Mouse (Mus musculus) embryonic facial prominence, embryonic 12.5 days (tissue): ENCODE measurements around the gene Slc5a5. TPM values are rescaled to one million over a fixed set of nuclear protein-coding genes. Genes with fewer than 3 reads are reported as not detected.

Experiments used
- ATAC-seq: fragments of 200-750 bp; cut with Nextera tagmentation; 2 replicates; pipeline ENCODE4 v1.8.0; 2017; ENCODE audit not compliant: insufficient number of reproducible peaks, insufficient read depth, low FRiP score, low TSS enrichment
- H3K27ac ChIP-seq: fragments of 300-500 bp; sonication (generic); 2 replicates; pipeline ENCODE4 v1.5.1; 2016; ENCODE audit warnings: mild to moderate bottlenecking
- H3K27me3 ChIP-seq: fragments of 300-500 bp; sonication (generic); 2 replicates; pipeline ENCODE4 v1.6.1; 2016; ENCODE audit warnings: mild to moderate bottlenecking, moderate library complexity
- H3K36me3 ChIP-seq: fragments of 300-500 bp; sonication (generic); 2 replicates; pipeline ENCODE4 v1.6.1; 2016; ENCODE audit warnings: mild to moderate bottlenecking
- H3K4me1 ChIP-seq: fragments of 300-500 bp; sonication (generic); 2 replicates; pipeline ENCODE4 v1.6.1; 2016
- H3K4me2 ChIP-seq: fragments of 300-500 bp; sonication (generic); replicated peaks from 2 replicates; pipeline ENCODE4 v1.6.1; 2016; ENCODE audit warnings: mild to moderate bottlenecking, moderate library complexity
- H3K4me3 ChIP-seq: fragments of 300-500 bp; sonication (generic); 2 replicates; pipeline ENCODE4 v1.5.1; 2016; ENCODE audit warnings: mild to moderate bottlenecking
- H3K9ac ChIP-seq: fragments of 300-500 bp; sonication (generic); 2 replicates; pipeline ENCODE4 v1.6.1; 2016; ENCODE audit warnings: mild to moderate bottlenecking, moderate library complexity
- H3K9me3 ChIP-seq: fragments of 300-500 bp; sonication (generic); 2 replicates; pipeline ENCODE4 v1.6.1; 2016; ENCODE audit warnings: mild to moderate bottlenecking, moderate library complexity
- WGBS: fragments of 180-500 bp; shearing (Covaris S2); methylation state at CpG from one replicate; pipeline ENCODE4 v1.1.7; 2016; 5-methylcytosine and 5-hydroxymethylcytosine counted together
- polyA plus RNA-seq: library from polyadenylated mRNA; unstranded; fragments of >200 nt; fragmentation: Nextera tagmentation; extraction: Ambion mirVana; gene quantifications from 2 replicates; pipeline ENCODE4 v1.2.1, GENCODE M21; 2016

Slc5a5 gene
- polyA plus RNA-seq, 1 experiment from 2014 or later, result 0.20 TPM

DNA sequence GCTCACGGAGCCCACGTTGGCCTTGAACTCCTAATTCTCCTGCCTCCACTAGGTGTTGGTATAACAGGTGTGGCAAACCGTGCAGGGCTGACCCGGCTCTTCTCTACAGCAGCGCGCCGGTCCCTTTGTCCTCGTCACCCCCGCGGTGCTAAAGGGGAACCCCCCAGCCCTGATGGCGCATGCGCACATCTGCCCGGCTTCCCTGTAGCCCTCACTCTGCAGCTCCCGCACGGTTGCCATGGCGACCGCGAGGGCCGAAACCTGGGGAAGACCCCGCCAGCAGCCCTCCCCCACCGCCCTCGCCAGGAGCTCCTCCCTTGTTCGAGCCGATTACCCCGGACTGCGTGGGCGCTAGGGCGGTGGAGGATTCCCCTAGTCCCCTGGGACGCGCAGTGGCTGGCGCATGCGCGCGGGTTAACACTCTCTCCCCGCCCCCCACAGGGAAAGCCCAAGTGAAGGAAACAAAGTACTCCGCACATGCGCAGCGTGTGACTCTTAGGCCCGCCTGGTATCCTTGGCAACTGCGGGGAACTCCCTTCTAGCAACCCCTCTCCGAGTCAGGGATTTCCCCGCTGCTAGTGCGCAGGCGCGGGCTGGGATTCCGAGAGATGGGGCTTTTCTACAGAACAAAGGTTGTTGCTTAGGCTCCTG lies 27.1 kb downstream of the Slc5a5 start:
- Histone ChIP-seq H3K4me3 (peak overlapping the region; percentile 45), H3K36me3 (0 out of 2 replicates have a peak, but pooled peaks cover 6% of the 10 kb centered on the region), H3K4me1 (peaks cover 54% of the 10 kb centered on the region), H3K4me2 (peak overlapping the region; percentile 92), H3K9me3 (no peaks in the 10 kb centered on the region), H3K9ac (peak overlapping the region; percentile 60), H3K27me3 (peaks cover 22% of the 10 kb centered on the region), H3K27ac (peak overlapping the region; percentile 90)
- ATAC-seq, result peak; percentile 83
- under 1% methylated on average over 46 of the region's 46 CpGs for WGBS

DNA sequence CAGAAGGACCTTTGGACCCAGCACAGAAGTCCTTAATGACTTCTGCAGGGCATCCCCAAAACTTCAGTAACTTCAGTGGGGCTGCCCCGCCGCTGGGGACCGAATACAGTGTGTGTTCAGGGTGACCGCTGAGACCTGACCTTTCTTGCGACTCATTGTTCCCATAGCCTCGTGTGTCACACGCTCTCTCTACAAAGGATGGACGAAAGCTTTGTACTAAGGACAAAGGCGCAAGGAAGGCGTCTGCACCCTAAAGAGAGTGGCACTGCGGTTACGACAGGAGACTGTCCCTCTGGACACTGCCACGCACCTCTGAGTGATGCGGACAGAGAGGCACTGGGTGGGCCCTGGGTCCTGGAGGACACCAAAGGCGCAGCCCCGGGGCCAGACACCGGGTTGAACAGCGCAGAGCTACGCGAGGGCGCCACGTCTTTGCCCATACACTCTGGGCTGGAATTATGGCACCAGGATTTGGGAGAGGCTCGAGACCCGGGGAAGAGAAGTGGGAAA lies 27.8 kb downstream of the Slc5a5 start:
- WGBS, result 1% methylated on average over 24 of the region's 24 CpGs
- no peak for ATAC-seq
- Histone ChIP-seq H3K9me3 (no peaks in the 10 kb centered on the region), H3K4me1 (peaks cover 54% of the 10 kb centered on the region), H3K27ac (peak overlapping the region; percentile 90), H3K4me2 (peak overlapping the region; percentile 92), H3K9ac (peak overlapping the region; percentile 60), H3K4me3 (peak overlapping the region; percentile 45), H3K27me3 (peaks cover 22% of the 10 kb centered on the region), H3K36me3 (0 out of 2 replicates have a peak, but pooled peaks cover 6% of the 10 kb centered on the region)

GRCm38 (mm10) chr8:70863956-70864711 lies 28.4 kb downstream of the Slc5a5 start:
- Histone ChIP-seq H3K27ac (peak overlapping the region; percentile 90), H3K4me1 (peaks cover 51% of the 10 kb centered on the region), H3K4me3 (peak overlapping the region; percentile 45), H3K27me3 (peaks cover 22% of the 10 kb centered on the region), H3K36me3 (0 out of 2 replicates have a peak, but pooled peaks cover 6% of the 10 kb centered on the region), H3K9ac (peak overlapping the region; percentile 61), H3K4me2 (peak overlapping the region; percentile 92), H3K9me3 (no peaks in the 10 kb centered on the region)
- no peak for ATAC-seq
- 2% methylated on average over 44 of the region's 46 CpGs for WGBS

GRCm38 (mm10) chr8:70862824-70863641 lies 29.5 kb downstream of the Slc5a5 start, which contains the start of gene Kcnn1:
TSS of gene Kcnn1 (minus strand) at chr8:70863258.
- Histone ChIP-seq H3K27me3 (peaks cover 22% of the 10 kb centered on the region), H3K9me3 (no peaks in the 10 kb centered on the region), H3K4me3 (peak within 1 kb of the TSS; percentile 45), H3K4me2 (peak within 1 kb of the TSS; percentile 92), H3K27ac (peak within 1 kb of the TSS; percentile 90), H3K36me3 (0 out of 2 replicates have a peak, but pooled peaks cover 3% of the 10 kb centered on the region), H3K9ac (peak within 1 kb of the TSS; percentile 61), H3K4me1 (peaks cover 41% of the 10 kb centered on the region)
- under 1% methylated on average over 55 of the region's 55 CpGs for WGBS
- no peak for ATAC-seq

GRCm38 (mm10) chr8:70857516-70857915 lies 35.0 kb downstream of the Slc5a5 start:
- 2% methylated on average over 4 of the region's 4 CpGs for WGBS
- Histone ChIP-seq H3K4me3 (no peak overlapping the region), H3K27ac (0 out of 2 replicates have a peak overlapping the region, but pooled peaks have one; percentile 26), H3K9ac (0 out of 2 replicates have a peak overlapping the region, but pooled peaks have one; percentile 15), H3K27me3 (peaks cover 14% of the 10 kb centered on the region), H3K9me3 (no peaks in the 10 kb centered on the region), H3K4me1 (peaks cover 22% of the 10 kb centered on the region), H3K4me2 (peak overlapping the region; percentile 91; the same call in 1 of the 2 replicates), H3K36me3 (no peaks in the 10 kb centered on the region)
- ATAC-seq, result no peak

GRCm38 (mm10) chr8:70856541-70857197 lies 35.9 kb downstream of the Slc5a5 start:
- Histone ChIP-seq H3K4me3 (peak overlapping the region; percentile 47), H3K27me3 (peaks cover 5% of the 10 kb centered on the region), H3K9ac (peak overlapping the region; percentile 48), H3K9me3 (no peaks in the 10 kb centered on the region), H3K4me1 (peaks cover 17% of the 10 kb centered on the region), H3K36me3 (no peaks in the 10 kb centered on the region), H3K4me2 (peak overlapping the region; percentile 91), H3K27ac (no peak overlapping the region)
- ATAC-seq, result peak; percentile 49; the same call in 1 of the 2 replicates
- WGBS, result 6% methylated on average over 33 of the region's 33 CpGs

DNA sequence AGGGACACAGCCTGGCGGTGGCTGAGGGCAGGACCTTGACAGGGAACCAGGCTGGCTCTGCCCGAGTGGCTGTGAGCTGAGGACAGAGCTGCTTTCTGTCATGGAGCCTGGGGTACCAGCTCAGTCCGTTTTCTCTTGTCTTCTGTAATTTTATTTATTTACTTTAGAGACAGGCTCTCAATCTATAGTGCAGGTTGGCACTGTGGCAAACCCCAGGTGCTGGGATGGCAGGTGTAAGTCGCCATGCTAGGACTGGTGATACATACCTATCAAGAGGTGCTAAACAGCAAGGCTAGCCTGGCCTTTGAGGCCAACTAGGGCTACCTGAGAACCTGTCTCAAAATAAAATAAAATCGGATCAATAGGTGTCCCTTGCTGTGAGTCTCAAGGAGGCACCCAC lies 36.5 kb downstream of the Slc5a5 start:
- no peak for ATAC-seq
- Histone ChIP-seq H3K4me2 (no peak overlapping the region; the same call in 1 of the 2 replicates), H3K4me1 (peaks cover 17% of the 10 kb centered on the region), H3K36me3 (no peaks in the 10 kb centered on the region), H3K27ac (no peak overlapping the region), H3K27me3 (no peaks in the 10 kb centered on the region; the same call in 1 of the 2 replicates), H3K9ac (peak overlapping the region; percentile 48; the same call in 1 of the 2 replicates), H3K4me3 (peak overlapping the region; percentile 47; the same call in 1 of the 2 replicates), H3K9me3 (no peaks in the 10 kb centered on the region)
- 69% methylated on average over 5 of the region's 5 CpGs for WGBS

- Histone ChIP-seq H3K4me3 (no peak overlapping the region), H3K36me3 (no peaks in the 10 kb centered on the region), H3K27ac (no peak overlapping the region), H3K27me3 (no peaks in the 10 kb centered on the region; the same call in 1 of the 2 replicates), H3K9me3 (no peaks in the 10 kb centered on the region), H3K4me1 (peaks cover 17% of the 10 kb centered on the region), H3K4me2 (no peak overlapping the region), H3K9ac (no peak overlapping the region)
- whole genome bisulfite sequencing, result 83% methylated on average over 2 of the region's 2 CpGs
- no peak for ATAC-seq
Observed at GRCm38 (mm10) chr8:70853863-70854262, 38.7 kb downstream of the Slc5a5 start.

- H3K27ac ChIP-seq, result no peak overlapping the region
- no peak overlapping the region for H3K4me2 ChIP-seq
- no peaks in the 10 kb centered on the region for H3K36me3 ChIP-seq
- H3K27me3 ChIP-seq, result no peaks in the 10 kb centered on the region; the same call in 1 of the 2 replicates
- no peaks in the 10 kb centered on the region for H3K9me3 ChIP-seq
- H3K4me1 ChIP-seq, result peaks cover 12% of the 10 kb centered on the region
- ATAC-seq, result no peak
- H3K9ac ChIP-seq, result no peak overlapping the region
- 90% methylated on average over 41 of the region's 41 CpGs for WGBS
- no peak overlapping the region for H3K4me3 ChIP-seq
Observed at GRCm38 (mm10) chr8:70852595-70853231, 39.8 kb downstream of the Slc5a5 start.

DNA sequence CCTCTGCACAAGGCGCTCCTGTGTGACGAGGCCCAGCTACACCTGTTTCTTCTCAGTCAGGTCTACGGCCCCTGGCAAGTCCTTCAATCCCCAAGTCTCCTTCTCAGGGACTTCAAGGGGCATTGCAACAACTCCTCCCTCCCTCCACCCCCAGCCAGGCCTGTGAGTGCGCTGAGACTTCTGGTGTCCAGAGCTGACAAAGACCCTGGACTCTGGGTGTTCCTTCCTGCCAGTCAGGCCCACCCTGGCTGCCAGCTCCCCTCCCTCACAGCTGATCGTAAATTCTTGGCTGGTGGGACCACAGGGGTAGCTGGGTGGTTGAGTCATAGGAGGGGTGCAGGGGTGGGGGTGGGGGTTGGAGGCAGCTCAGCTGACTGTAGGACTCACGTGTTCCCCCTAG lies 40.7 kb downstream of the Slc5a5 start:
- no peak for ATAC-seq
- no peak overlapping the region for H3K4me3 ChIP-seq
- H3K9ac ChIP-seq, result no peak overlapping the region
- H3K9me3 ChIP-seq, result no peaks in the 10 kb centered on the region
- H3K27ac ChIP-seq, result no peak overlapping the region
- peaks cover 5% of the 10 kb centered on the region for H3K4me1 ChIP-seq
- H3K27me3 ChIP-seq, result no peaks in the 10 kb centered on the region; the same call in 1 of the 2 replicates
- no peak overlapping the region for H3K4me2 ChIP-seq
- H3K36me3 ChIP-seq, result no peaks in the 10 kb centered on the region
- WGBS, result 52% methylated on average over 6 of the region's 6 CpGs
